Mouse (Mus musculus) liver, postnatal 0 days (tissue): ENCODE data around the gene Cyb5rl. TPM values are rescaled to one million over a fixed set of nuclear protein-coding genes. Genes with fewer than 3 reads are reported as not detected.

Experiments
- ATAC-seq: fragments of 200-750 bp; cut with Nextera tagmentation; 2 replicates; pipeline ENCODE4 v1.8.0; 2017; ENCODE audit warnings: mild to moderate bottlenecking, moderate library complexity
- DNase-seq: peaks from one replicate; pipeline ENCODE4 v3.0.0-alpha.2; 2016
- H3K27ac ChIP-seq: fragments of 300-500 bp; sonication (generic); 2 replicates; pipeline ENCODE4 v1.5.1; 2014; ENCODE audit warnings: antibody characterized with exemption, moderate library complexity, mild to moderate bottlenecking, low read depth
- H3K27me3 ChIP-seq: fragments of 300-500 bp; sonication (generic); 2 replicates; pipeline ENCODE4 v1.6.1; 2014; ENCODE audit warnings: low read length, control low read depth, mixed read lengths; ENCODE audit not compliant: insufficient read depth
- H3K36me3 ChIP-seq: fragments of 300-500 bp; sonication (generic); replicated peaks from 2 replicates; pipeline ENCODE4 v1.6.1; 2014; ENCODE audit warnings: mild to moderate bottlenecking, control low read depth, low read length, moderate library complexity, mixed read lengths; ENCODE audit not compliant: insufficient read depth
- H3K4me1 ChIP-seq: fragments of 300-500 bp; sonication (generic); 2 replicates; pipeline ENCODE4 v1.6.1; 2014; ENCODE audit warnings: antibody characterized with exemption, mild to moderate bottlenecking, control low read depth; ENCODE audit not compliant: insufficient read depth
- H3K4me2 ChIP-seq: fragments of 300-500 bp; sonication (generic); 2 replicates; pipeline ENCODE4 v1.6.1; 2014; ENCODE audit warnings: low read depth, mild to moderate bottlenecking, low read length, moderate library complexity, mixed read lengths
- H3K4me3 ChIP-seq: fragments of 300-500 bp; sonication (generic); 2 replicates; pipeline ENCODE4 v1.5.1; 2014; ENCODE audit warnings: low read depth, low read length
- H3K9ac ChIP-seq: fragments of 300-500 bp; sonication (generic); replicated peaks from 2 replicates; pipeline ENCODE4 v1.6.1; 2014; ENCODE audit warnings: mild to moderate bottlenecking, moderate library complexity
- H3K9me3 ChIP-seq: fragments of 300-500 bp; sonication (generic); 2 replicates; pipeline ENCODE4 v1.6.1; 2016; ENCODE audit warnings: mild to moderate bottlenecking, control low read depth, low read length, mixed read lengths
- CTCF ChIP-seq: sonication (generic); IDR thresholded peaks from 2 replicates; pipeline ENCODE4 v1.5.1; 2016; ENCODE audit warnings: antibody characterized with exemption, low read depth
- EP300 ChIP-seq: IDR thresholded peaks from 2 replicates; pipeline ENCODE4 v1.6.1; 2016; ENCODE audit warnings: antibody characterized with exemption, low read depth, mild to moderate bottlenecking
- whole genome bisulfite sequencing: fragments of 180-500 bp; shearing (Covaris S2); extraction: QIAGEN DNeasy Blood & Tissue Kit; methylation state at CpG from one replicate; pipeline ENCODE4 v1.1.7; 2014; ENCODE audit not compliant: insufficient replicate concordance; 5-methylcytosine and 5-hydroxymethylcytosine counted together
- polyA plus RNA-seq: library from polyadenylated mRNA; unstranded; fragments of >200 nt; fragmentation: Nextera tagmentation; extraction: Ambion mirVana; gene quantifications from 2 replicates; pipeline ENCODE4 v1.2.1, GENCODE M21; 2015

Gene Cyb5rl
- polyA plus RNA-seq, 1 experiment from 2014 or later: 3.1 TPM

DNA sequence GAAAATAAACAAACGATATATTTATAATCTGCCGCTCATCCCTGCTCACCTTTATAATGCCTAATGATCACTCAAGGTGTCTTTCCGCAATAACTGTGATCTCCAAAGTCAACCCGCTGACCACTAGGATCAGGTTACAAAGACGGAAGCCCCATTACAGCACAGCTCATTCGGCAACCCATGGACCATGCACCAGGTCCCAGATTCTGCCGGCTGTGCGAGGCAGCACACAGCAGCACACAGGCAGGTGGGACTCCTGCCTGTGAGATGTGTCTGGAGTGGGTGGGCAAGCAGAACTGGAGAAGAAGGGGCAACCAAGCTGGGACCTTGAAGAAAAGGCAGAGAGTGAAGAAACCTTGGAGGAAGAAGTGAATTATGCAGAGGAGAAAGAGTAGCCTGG, 47.5 kb downstream of the Cyb5rl start:
- WGBS: 53% methylated on average over 8 of the region's 8 CpGs

DNA sequence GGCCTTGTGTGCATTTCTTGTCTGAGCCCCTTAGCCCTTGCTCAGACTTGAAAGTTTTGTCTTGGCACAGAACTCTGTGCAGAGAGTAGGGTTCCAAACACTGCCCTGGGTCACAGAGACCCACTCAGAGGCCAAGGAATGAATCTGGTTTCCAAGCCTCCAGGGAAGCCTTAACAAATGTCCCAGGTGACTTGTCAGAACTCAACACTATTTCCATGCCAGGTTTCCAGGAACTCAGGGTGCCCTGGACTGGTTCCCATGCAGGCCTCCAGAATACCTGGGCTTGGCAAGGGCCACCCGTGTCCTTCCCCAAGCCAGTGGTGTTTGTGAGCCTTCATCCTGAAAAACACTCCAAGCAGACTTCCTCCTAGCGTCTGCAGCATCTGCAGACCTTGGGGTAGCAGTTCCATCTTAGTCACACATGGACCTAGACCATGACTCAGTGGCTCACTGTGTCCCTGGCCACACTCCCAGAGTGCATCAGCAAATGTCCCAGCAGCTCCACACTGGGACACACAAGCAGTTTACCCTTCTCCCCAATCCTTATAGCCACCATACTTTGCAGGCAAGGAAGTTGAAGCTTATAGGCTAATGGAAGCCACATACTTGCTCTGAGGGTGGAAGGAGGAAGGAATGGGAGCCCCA, 51.1 kb downstream of the Cyb5rl start:
- H3K9me3 ChIP-seq: no peaks in the 10 kb centered on the region
- H3K27ac ChIP-seq: no peak overlapping the region
- H3K27me3 ChIP-seq: no peaks in the 10 kb centered on the region
- no peaks in the 10 kb centered on the region for H3K4me1 ChIP-seq
- no peak overlapping the region for H3K4me2 ChIP-seq
- no peak for ATAC-seq
- no peak for TF ChIP-seq CTCF
- no peak for TF ChIP-seq EP300
- WGBS: 66% methylated on average over 2 of the region's 2 CpGs
- H3K4me3 ChIP-seq: no peak overlapping the region
- H3K36me3 ChIP-seq: no peaks in the 10 kb centered on the region
- H3K9ac ChIP-seq: no peak overlapping the region
- DNase-seq: no peak

More for the DNA sequence above, 47.5 kb downstream of the Cyb5rl start:
- Histone ChIP-seq H3K4me1 (no peaks in the 10 kb centered on the region), H3K9me3 (no peaks in the 10 kb centered on the region), H3K27ac (no peak overlapping the region), H3K36me3 (no peaks in the 10 kb centered on the region), H3K9ac (no peak overlapping the region), H3K4me3 (no peak overlapping the region), H3K4me2 (no peak overlapping the region), H3K27me3 (no peaks in the 10 kb centered on the region)
- ATAC-seq (no peak), DNase-seq (no peak)
- TF ChIP-seq EP300 (no peak), CTCF (no peak)

DNA sequence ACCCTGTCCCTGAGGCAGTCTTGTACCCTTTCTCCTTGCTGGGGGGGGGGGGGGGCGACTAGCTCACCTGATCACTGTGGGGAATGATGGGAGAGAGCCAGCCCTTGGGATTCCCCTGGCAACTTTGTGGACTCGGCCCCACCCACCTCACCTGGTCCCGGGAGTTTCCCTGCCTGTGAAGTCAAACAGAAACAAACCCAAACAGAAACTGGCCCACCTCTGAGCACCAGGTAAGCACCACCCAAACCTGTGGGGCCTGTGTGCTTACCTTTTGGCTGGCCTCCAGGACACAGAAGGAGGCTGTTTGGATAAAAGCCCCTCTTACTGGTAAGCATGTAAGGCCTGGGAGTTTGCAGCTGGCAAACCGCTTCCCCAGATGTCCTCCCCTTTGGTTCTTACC, 52.3 kb downstream of the Cyb5rl start:
- Histone ChIP-seq H3K4me3 (no peak overlapping the region), H3K27me3 (no peaks in the 10 kb centered on the region), H3K4me2 (no peak overlapping the region), H3K9me3 (no peaks in the 10 kb centered on the region), H3K27ac (no peak overlapping the region), H3K9ac (no peak overlapping the region), H3K4me1 (no peaks in the 10 kb centered on the region), H3K36me3 (no peaks in the 10 kb centered on the region)
- no peak for DNase-seq
- ATAC-seq: no peak
- TF ChIP-seq EP300 (no peak), CTCF (no peak)
- WGBS: 85% methylated on average over 3 of the region's 4 CpGs

DNA sequence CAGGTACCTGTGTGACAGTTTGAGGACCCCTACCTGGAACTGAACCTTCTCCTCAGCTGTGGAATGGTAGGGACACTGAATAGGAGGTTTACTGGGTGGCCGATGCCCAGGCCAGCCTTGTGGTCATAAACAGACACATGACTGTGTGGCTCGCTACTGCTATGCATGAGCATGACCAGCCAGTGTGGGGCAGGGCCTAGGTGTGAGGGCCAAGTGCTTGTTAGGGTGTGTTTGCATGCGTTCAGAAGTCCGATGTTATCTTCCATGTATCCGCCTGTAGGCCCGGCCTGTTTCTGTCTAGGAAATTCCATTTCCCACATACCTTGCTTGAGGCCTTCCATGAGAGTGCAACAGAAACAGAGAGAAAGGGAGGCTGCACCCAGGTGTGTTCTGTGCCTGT, 53.9 kb downstream of the Cyb5rl start:
- H3K9ac ChIP-seq: no peak overlapping the region
- TF ChIP-seq EP300 (no peak), CTCF (no peak)
- H3K9me3 ChIP-seq: no peaks in the 10 kb centered on the region
- no peak overlapping the region for H3K4me3 ChIP-seq
- no peaks in the 10 kb centered on the region for H3K27me3 ChIP-seq
- ATAC-seq: no peak
- WGBS: 83% methylated on average over 6 of the region's 6 CpGs
- no peak overlapping the region for H3K4me2 ChIP-seq
- H3K36me3 ChIP-seq: no peaks in the 10 kb centered on the region
- no peak for DNase-seq
- H3K27ac ChIP-seq: no peak overlapping the region
- H3K4me1 ChIP-seq: no peaks in the 10 kb centered on the region

DNA sequence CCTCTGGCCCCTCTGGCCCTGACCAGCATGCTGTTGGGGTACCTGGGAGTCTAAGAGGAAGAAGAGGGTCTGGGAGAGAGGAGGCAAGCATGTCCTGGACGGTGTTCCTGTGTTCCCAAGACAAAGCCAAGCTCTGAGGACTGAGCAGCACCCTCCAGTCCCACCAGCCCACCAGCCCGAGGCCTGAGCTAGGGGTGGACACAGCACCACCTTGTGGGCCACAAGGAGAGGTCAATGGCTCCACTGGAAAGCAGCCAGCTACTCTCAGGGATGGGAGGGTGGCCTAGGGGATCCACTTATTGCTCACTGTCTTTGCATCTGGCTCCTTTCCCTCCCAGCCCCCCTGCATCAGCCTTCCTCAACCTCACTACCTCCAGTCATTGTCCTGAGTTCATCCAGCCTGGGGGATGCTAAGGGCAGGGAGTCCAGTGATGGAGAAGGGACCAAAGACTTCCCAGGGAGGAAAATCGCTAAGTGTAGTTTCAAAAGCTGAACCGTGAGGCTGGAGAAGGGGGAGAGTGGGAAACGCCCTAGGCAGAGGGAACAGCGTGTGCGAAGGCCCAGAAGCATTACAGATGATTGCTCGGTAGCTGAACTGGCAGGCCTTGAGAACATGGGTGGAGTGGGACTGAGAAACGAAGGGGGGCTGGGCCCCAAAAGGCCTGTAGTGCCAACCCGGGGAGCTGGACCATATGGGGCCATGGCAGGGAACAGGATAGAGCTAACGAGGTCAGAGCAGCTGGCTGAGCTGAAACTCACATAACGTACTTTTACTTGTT, 54.6 kb downstream of the Cyb5rl start:
- peak; percentile 33 for DNase-seq
- WGBS: 64% methylated on average over 12 of the region's 12 CpGs
- Histone ChIP-seq H3K36me3 (no peaks in the 10 kb centered on the region), H3K9me3 (no peaks in the 10 kb centered on the region), H3K27me3 (no peaks in the 10 kb centered on the region), H3K4me3 (no peak overlapping the region), H3K9ac (no peak overlapping the region), H3K4me2 (no peak overlapping the region), H3K27ac (no peak overlapping the region), H3K4me1 (no peaks in the 10 kb centered on the region)
- no peak for ATAC-seq
- TF ChIP-seq EP300 (no peak), CTCF (peak; percentile 64)

DNA sequence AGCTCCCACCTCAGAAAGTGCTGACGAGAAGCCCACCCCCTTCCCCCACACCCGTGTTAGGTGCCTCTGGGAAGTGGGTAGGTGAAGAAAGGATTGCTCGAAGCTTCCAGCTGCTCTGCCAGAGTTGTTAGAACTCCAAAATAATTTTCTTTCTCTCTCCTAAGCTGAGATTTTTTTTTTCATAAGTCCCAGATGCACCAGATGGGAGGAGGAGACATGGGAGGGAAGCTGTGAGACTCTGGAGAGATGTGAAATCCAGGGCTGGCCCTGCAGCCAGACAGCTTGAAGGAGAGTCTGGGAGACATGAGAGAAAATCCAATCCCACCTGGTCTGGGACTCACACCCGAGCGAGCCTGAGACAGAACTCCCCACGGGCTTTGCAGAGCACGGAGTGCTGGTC, 57.6 kb downstream of the Cyb5rl start:
- DNase-seq (no peak), ATAC-seq (no peak)
- no peak overlapping the region for H3K4me3 ChIP-seq
- no peak overlapping the region for H3K4me2 ChIP-seq
- WGBS: 61% methylated on average over 7 of the region's 7 CpGs
- H3K27me3 ChIP-seq: no peaks in the 10 kb centered on the region
- H3K9me3 ChIP-seq: no peaks in the 10 kb centered on the region
- H3K9ac ChIP-seq: no peak overlapping the region
- 0 out of 2 replicates have a peak, but pooled peaks cover 3% of the 10 kb centered on the region for H3K4me1 ChIP-seq
- no peak overlapping the region for H3K27ac ChIP-seq
- TF ChIP-seq CTCF (no peak), EP300 (no peak)
- no peaks in the 10 kb centered on the region for H3K36me3 ChIP-seq
